Mouse (Mus musculus): ENCODE measurements around the gene Tram2. TPM values are rescaled to one million over a fixed set of nuclear protein-coding genes. Genes with fewer than 3 reads are reported as not detected.

Gene Tram2
- polyA plus RNA-seq, 1 experiment = 7.8 TPM

DNA sequence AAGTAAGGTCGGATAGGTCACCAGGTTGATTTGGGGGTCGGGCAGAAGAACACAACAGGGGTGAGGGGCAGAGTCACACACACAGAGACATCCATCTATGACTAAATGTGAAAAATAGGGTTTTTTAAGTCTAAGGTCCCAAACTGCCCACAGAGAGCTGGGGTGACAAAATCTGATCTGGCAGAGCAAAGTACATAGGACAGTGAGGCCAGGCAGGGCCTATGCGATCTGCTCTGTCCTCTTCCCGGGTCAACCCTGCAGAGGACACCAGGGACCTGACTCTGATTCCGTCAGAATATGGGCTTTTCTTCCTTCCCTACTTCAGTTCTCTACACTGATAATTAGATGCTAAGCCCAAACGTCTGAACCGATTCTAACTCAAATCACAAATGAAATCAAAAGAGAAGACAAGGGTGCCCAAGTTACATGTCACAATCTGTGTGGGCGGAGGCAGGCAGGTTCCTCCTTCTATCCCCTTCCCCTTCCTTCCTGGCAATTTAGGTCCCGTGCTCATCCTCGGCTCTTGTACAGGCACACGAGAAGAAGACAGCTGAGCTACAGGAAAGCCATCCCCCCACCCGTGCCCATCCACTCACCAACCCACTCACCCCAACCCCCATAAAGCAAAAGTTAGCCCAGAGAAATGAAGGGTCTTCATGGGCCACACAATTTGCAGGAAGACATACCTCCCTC, 9.1 kb downstream of the Tram2 start:
- DNase-seq (ENCODE audit: low read depth, low spot score) = no peak
- 81% methylated on average over 12 of the region's 12 CpGs for WGBS

GRCm38 (mm10) chr1:21068491-21068890, 10.5 kb downstream of the Tram2 start:
- DNase-seq (ENCODE audit: low read depth, low spot score) = no peak
- WGBS = 31% methylated on average over 1 of the region's 1 CpGs

DNA sequence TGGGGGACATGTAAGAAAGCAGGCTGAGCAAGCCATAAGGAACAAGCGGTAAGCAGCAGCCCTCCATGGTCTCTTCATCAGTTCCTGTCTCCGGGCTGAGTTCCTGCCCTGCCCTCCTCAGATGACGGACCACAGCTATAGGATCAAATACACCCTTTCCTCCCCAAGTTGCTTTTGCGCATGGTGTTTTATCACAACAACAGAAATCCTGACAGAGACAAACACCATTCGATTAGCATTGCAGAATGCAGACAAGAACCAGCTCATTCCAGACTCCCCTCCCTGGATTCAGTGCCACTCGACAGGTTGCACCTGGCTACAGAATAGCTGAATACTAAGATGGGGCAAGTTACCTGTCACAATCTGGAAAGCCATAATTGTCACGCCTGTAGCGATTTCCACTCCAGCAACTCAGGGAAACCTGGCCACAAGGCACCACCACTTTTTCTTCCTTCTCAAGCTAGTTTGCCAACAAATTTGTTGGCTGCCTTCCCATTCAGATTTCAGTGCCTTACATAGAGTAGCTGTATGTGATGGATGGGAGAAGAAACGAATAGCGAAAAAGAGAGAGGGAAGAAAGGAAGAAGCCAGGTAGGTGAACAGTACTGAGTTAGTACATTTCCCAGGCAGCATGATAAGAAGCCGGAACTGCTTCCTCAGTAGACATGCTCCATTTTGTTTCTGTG, 11.3 kb downstream of the Tram2 start:
- no peak for DNase-seq (ENCODE audit: low read depth, low spot score)
- 79% methylated on average over 11 of the region's 11 CpGs for WGBS

- no peak for DNase-seq (ENCODE audit: low read depth, low spot score)
- 86% methylated on average over 5 of the region's 5 CpGs for WGBS
Observed at GRCm38 (mm10) chr1:21064153-21064552, 14.9 kb downstream of the Tram2 start.

DNA sequence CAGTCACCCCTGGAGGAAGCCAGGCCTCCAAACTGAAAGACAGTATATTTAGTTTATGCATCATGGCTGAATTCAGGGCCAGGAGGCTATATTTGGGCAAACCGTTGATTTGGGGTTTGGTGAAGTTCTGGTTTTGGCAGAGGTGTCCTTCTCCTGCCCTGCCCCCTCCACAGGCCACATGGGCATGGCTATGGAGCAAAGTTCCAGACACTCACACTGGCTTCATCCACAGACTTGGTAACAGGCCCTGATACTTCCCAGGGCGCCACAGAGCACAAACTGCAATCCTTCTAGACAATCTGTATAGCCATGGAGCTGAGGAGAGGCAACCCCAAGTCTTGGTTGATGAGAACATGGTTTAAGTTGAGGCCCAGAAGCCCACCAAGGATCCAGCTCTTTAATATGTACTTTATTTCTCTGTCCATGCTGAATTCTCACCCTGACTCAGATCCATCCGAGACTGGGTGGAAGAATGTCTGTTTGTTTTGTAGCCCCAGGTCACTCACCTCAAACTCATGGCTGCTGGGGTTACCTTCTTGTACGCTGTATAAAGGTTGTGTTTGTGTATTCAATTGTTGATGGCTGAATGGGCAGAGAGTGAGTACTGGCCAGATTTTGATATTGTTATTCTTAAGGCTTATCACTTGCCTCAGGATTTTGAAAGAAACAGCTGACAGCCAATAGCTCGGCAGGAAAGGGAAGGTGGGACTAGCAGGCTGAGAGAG, 19.5 kb downstream of the Tram2 start:
- 82% methylated on average over 5 of the region's 5 CpGs for WGBS

GRCm38 (mm10) chr1:21053009-21053408, 26.0 kb downstream of the Tram2 start:
- no peak for DNase-seq (ENCODE audit: low read depth, low spot score)
- WGBS = 71% methylated on average over 9 of the region's 9 CpGs

More for the DNA sequence above, 19.5 kb downstream of the Tram2 start:
- DNase-seq (ENCODE audit: low read depth, low spot score) = no peak

DNA sequence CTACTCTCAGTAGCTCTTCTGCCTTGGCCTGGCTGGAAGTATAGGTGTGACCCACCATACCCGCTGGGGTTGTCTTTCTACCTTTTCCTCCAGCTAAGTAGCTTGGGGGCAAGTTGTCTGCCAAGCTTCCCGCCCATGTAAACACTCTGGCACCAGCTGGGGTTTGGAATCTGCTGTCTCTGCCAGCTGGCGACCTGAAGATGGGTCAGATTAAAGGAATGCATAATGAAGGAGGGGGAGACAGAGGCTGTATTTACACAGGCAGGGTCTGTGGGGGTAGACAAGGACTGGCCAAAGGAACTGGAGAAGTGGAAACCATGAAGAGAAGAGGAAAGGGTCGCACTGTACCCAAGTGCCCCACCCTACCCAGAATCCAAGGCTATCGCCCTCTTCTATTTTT, 26.4 kb downstream of the Tram2 start:
- no peak for DNase-seq (ENCODE audit: low read depth, low spot score)

GRCm38 (mm10) chr1:21052132-21052545, 26.9 kb downstream of the Tram2 start:
- DNase-seq (ENCODE audit: low read depth, low spot score) = no peak
- WGBS = 17% methylated on average over 5 of the region's 5 CpGs

More for the DNA sequence above, 26.4 kb downstream of the Tram2 start:
- WGBS = 42% methylated on average over 5 of the region's 5 CpGs

DNA sequence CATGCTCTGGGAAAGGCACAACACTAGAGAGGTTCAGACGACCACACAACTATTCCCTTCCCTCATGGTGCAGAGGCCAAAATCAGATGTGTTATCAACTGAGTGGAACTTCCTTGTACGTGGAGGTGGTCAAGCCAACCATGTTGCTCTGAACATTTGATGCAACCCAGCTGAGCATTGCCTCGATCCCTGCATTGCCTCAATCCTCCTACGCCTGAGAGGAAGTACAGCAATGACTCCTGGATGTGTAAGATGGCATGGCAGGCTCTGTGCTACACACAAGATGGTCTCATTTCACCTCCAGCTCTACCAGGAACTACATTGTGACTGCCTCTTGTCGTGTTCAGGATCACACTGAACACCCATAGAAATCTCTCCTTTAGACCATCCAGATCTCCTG, 30.0 kb downstream of the Tram2 start:
- DNase-seq (ENCODE audit: low read depth, low spot score) = no peak
- WGBS = 84% methylated on average over 5 of the region's 5 CpGs

DNA sequence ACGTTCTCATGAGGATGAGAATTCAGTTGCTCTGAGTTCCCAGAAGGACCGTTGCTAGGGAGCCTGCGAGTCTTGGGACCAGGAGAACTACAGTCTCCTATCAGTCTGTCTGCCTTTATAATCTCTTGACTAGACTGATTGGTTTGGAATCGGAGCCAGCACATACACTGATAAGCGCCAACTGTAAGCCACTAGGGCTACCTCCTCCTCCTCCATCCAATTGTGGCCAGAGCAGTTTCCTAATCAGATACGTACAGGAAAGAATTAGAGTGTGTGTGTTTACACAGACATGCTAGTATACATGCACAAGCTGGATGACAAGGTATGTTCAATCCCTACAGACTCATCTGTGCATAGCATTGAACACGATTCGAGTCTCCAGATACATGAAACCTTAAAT, 30.6 kb downstream of the Tram2 start:
- DNase-seq (ENCODE audit: low read depth, low spot score) = no peak
- WGBS = 87% methylated on average over 8 of the region's 8 CpGs

DNA sequence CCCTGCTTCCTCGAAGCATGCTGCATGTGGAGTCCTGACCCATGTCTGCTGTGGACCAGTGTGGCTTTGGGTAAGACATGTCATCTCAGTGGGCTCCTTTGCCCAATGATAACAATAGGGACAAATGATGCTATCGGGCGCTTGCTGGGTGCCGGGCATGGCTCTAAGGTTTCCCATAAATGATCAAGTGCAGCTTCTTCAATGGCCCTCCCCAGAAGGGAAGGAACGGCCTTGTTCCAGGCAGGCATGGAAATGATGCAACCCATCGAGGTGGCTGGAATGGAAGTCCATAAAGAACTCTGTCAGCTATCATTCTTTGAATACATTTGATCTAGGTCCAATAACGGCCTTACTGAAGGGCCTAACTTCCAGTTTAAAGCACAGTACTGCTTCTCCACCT, 36.6 kb downstream of the Tram2 start:
- no peak for DNase-seq (ENCODE audit: low read depth, low spot score)
- 81% methylated on average over 7 of the region's 7 CpGs for WGBS

DNA sequence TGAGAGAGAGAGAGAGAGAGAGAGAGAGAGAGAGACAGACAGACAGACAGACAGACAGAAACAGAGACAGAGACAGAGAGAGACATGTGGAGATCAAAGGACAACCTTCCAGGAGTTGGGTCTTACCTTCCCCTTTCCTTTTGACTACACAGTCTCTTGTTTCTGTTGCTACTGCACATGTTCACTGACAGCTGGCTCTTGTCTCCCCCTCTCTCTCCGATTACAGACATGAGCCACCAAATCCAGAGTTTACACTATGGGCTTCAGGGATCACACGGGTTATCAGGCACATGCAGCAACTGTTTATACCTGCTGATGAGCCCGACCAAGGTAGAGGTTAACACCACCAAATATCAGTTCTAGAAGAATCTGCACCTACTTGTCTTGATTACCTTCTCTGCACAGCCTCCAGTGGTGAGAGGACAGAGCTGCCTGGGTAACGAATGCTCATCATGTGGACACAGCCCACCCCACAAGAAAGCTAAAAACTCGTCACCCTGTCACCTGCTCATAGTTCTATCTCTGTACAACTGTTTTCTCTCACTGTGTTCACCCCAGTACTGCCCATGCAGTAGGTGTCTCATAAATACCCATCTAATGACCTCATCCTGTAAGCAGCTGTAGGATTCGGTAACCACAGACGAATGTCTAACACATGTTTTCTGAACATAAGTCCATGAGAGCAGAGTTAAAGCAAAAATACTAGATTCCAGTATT, 38.3 kb downstream of the Tram2 start:
- 52% methylated on average over 7 of the region's 7 CpGs for WGBS

GRCm38 (mm10) chr1:21040173-21040572, 38.9 kb downstream of the Tram2 start:
- DNase-seq (ENCODE audit: low read depth, low spot score) = no peak
- 82% methylated on average over 7 of the region's 7 CpGs for WGBS

More for the DNA sequence above, 38.3 kb downstream of the Tram2 start:
- no peak for DNase-seq (ENCODE audit: low read depth, low spot score)

- WGBS = 92% methylated on average over 3 of the region's 3 CpGs
- DNase-seq (ENCODE audit: low read depth, low spot score) = no peak
Observed at GRCm38 (mm10) chr1:21039564-21039963, 39.5 kb downstream of the Tram2 start.

GRCm38 (mm10) chr1:21037881-21038601, 41.0 kb downstream of the Tram2 start:
- no peak for DNase-seq (ENCODE audit: low read depth, low spot score)
- WGBS = 78% methylated on average over 6 of the region's 6 CpGs

- no peak for DNase-seq (ENCODE audit: low read depth, low spot score)
- WGBS = 73% methylated on average over 6 of the region's 6 CpGs
Observed at GRCm38 (mm10) chr1:21035878-21036277, 43.2 kb downstream of the Tram2 start.

GRCm38 (mm10) chr1:21033792-21034119, 45.3 kb downstream of the Tram2 start:
- DNase-seq (ENCODE audit: low read depth, low spot score) = no peak

GRCm38 (mm10) chr1:21033065-21033791, 45.8 kb downstream of the Tram2 start:
- WGBS = 81% methylated on average over 11 of the region's 11 CpGs
- no peak for DNase-seq (ENCODE audit: low read depth, low spot score)

GRCm38 (mm10) chr1:21031650-21032049, 47.4 kb downstream of the Tram2 start:
- DNase-seq (ENCODE audit: low read depth, low spot score) = no peak
- WGBS = 81% methylated on average over 2 of the region's 2 CpGs

Data from large intestine, adult 2 months (tissue).